Mouse (Mus musculus) kidney, adult 18-20 months (tissue): ENCODE data around the gene Sec23b.
A peak's percentile ranks its signal among the peaks of the same experiment; 100 is the strongest.
"Not testable (repeated sequence)": the region's sequence is repeated elsewhere in the genome, so short reads cannot be mapped to it uniquely, and the experiment has no call there.

Experiments used
- DNase-seq: peaks from one replicate; pipeline ENCODE4 v3.0.0; 2021

Gene Sec23b

DNA sequence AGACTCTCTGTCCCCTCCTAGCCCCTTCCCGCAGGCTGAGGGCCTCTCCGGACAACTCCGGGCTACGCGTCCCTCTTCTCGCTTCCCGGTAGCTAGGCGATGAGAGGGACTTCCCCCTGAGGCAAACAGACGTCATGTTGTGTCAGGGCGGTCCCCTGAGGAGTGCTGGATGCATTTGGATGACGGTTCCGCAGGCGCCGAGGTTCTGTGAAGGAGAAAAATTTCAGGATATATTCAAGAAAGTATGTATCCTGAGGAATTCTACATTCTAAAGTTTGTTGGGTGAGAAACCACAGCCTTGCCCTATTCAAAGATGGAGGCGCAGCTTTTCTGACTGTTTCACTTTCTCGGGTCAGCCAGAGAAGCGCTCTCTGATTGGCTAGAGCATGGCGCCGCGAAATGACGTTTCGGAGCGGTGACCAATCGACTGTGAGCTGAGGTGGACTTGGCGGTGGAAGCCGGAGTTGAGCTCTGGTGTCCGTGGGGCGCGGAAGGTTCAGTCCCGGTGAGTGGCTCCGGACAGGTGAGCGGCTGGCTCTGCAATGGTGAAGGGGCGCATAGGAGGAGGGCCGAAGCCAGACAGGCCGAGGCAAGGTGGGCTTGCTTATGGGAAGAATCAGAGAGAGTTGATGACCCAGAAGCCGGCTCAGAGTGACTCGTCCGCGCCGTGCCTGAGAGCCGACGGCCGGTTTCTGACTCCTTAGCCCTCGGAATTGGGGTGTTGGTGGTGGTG, at the start of gene Sec23b:
Sec23b (plus strand) TSS at position 410 of the 733 bp plus-strand sequence.
- peak; percentile 98 for DNase-seq

DNA sequence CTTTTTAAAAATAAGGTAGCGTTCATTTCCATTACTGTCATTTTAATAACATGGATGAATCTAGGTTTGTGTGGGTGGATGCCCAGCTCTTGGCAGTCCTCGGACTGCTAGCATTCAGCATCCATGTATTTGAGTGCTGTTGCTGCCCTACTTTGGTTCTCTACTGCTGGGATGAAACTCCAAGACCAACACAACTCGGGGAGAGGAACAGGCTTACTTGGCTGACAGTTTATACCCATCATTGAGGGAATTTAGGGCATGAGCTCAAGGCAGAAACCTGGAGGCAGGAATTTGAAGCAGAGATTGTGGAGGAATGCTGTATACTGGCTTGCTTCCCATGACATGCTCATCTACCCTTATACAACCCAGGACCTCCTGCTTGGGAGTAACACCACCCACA, 41.4 kb upstream of the Sec23b start:
- no peak for DNase-seq

DNA sequence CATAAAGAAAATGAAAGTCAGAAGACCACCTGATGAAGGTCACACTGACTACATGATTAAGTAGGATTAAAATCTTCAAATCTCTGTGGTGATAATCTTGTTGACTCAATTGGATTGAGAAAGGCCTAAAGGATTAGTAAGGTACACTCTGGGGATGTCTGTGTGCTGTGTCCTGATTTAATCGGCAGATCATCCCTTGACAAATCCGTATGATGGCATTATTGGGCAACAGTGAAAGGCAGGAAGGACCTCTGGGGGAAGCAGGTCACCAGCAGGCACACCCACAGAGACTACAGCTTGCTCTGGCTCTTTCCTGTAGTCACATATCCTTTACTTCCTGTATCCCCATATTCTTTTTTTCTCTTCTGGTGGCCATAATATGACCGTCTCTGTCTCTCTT, 36.3 kb upstream of the Sec23b start:
- no peak for DNase-seq

DNA sequence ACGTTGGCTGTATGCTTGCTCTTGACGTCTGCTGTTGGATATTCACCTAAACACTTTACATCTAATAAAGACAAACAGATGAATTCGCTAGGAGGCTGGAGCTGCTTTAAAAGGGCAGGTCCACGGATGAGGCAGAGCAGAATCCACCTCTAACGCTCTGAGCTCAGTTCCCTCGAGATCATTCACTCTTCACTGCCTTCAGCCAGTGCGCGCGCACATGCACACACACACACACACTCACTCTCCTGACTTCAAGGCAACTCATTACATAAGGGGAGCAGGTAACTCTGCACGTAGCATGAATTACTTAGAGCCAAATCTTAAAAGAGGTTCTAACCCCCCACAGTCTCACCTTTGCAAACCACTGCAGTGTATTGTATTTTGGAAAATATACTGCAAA, 30.2 kb upstream of the Sec23b start:
- no peak for DNase-seq

DNA sequence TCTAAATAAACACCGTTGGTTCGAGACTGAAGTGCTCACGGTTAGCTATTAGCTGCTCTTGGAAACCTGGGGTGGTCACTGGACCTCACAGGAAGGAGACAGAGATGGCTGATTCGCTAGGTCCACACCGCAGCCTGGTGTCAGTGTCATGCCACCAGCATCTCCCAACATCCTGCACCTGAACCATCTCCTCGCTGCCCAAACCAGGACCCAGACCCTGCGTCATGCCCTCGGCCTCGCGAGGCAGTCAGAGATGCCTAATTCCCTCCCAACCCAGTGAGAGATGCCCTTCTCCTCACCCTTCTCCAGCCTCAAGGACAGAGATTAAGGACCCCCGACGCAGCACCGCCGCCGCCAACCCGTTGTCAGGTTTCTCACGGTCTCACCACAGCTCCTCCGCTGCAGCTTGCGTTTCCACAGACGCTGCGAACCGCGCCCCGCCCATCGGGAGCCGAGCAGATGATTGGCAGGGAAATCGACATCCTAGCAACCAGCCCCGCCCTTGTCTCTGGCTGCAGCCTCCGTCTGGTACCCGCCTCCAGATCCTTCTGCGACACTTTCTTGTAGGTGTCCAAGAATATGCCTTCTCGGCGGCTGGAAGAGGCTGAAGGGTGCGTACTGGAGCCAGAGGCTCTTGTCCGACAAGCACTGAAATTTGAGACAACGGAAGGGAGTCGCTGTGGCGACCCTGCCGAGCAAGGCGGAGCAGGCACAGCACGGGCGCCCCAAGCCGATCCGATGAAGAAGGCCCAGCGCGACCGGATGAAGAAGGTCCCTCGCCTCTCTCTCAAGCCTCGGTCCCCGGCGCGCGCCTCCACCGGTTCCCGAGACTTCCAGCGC, 28.8 kb upstream of the Sec23b start, which contains the start of the genes Dzank1 and Polr3f:
Dzank1 (minus strand) TSS at position 434 of the 840 bp plus-strand sequence.
Polr3f (plus strand) TSS at position 738 of the 840 bp plus-strand sequence.
- peak; percentile 97 for DNase-seq

DNA sequence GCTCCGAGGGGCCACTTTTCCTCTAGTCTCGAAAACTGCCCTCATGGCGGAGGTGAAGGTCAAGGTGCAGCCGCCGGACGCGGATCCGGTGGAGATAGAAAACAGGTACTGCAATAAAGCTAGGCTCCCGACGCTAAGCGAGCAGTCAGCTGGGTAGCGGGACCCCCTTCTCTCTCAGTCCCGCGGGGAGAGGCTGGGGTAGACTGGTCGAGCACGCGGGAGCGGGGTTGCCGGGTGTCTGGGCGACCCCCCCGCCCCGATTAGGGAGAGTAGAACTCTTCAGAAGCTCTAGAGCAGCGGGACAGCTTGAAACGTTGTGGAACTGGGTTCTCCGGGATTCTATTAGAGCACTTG, 28.2 kb upstream of the Sec23b start:
- DNase-seq: no peak

DNA sequence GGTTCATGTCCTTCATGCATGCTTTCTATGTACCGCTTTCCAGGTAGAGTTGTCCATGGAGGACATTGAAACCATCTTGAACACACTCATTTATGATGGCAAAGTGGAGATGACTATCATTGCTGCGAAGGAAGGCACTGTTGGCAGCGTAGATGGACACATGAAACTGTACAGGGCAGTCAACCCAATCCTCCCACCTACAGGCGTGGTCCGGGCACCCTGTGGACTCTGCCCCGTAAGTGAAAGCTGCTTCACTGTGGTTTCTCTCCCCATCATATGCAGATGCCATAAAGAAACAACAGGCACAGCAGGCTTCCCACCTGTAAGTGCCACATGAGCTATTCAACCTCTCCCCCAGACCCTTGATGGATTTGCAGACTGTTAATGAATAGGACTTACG, 18.9 kb upstream of the Sec23b start:
- DNase-seq: peak; percentile 50

DNA sequence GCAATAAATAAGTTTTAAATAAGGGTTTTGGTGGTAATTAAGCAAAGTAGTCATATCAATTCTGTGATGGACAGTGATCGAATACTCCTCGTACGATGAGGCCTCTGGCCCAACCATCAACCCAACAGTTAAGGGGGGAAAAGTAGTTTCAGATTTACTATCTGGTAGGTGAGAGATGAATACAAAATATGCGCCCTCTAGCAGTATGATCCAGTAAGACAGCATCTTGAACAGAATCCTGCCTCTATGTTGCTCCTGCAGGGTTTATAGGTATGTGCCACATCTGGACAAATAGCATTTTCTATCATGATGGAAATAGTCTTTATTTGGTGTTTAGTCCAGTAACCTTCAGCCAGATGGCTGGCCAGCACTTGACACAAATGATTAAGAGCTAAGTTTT, 14.8 kb upstream of the Sec23b start:
- no peak for DNase-seq

DNA sequence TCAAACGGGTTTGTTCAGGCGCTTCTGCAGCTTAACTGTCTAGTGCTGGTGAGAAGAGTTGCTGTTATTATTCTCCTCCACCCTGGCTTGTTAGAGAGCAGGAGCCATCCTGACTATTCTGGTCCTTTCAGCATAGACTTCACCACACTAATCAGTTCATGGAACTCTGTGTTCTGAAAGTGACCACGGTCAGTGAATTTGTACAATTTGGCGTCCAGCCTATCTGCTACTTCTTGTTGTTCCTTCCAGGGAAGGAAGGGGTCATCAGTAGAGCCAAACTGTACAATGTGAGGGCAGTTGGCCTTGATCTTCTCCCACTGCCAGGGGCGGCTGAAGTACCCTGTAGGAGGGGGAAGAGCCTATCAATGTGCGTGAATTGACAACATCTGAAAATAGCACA, 12.4 kb upstream of the Sec23b start:
- DNase-seq: no peak

DNA sequence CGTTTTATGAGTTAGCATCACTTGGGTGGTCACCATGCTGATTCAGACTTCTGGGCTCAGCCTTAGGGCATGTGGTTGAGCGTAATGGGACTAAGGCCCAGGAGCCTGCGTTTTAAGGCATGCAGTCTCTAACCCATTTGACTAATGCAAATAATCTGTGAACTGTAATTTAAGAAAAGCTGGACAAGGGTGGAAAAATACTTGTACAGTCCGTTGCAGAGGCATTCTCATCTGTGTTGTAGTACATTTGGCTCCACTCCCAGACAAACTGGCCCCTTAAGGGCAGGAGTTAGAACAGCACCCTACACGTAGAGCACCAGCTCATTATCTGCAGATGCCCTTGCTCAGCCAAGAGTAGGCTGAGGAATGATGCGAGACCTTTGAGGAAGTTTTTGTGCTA, 11.4 kb upstream of the Sec23b start:
- DNase-seq: peak; percentile 64

DNA sequence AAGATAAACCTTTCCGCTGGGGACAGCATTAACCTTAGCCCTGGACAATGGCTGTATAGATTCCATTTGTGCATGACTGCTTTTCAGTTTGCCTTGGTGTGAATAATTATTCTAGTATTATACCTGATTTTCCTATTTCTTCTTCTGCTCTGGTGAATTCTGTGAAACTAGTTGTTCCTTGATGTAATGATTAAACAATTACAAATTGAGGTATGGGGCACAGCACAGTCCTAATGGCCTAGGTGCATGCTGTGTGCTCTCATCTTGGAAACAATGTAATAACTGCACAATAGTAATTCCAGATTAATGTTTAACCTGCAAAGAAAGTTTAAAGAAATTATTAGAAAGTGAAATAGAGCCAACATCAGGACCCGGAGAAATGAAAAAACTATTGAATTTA, 11.0 kb upstream of the Sec23b start:
- DNase-seq: no peak

DNA sequence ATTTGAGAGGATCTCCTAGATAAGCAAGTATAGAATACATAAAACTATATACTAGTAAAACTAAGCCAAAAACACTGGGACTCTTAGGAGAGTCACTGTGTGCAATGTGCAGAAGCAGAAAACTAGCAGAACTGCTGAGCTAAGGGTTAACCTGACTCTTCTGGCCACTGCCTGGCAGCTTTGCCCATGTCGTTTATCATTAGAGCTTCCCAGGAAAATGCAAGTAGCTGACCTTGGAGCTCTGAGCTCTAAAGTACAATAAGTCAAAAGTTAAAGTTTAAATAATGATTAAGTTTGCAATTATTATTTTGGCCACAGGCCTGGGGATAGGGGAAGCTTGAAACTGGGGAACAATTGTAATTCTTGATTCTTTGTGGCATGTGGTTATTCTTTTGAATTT, 10.5 kb upstream of the Sec23b start:
- DNase-seq: peak; percentile 32

DNA sequence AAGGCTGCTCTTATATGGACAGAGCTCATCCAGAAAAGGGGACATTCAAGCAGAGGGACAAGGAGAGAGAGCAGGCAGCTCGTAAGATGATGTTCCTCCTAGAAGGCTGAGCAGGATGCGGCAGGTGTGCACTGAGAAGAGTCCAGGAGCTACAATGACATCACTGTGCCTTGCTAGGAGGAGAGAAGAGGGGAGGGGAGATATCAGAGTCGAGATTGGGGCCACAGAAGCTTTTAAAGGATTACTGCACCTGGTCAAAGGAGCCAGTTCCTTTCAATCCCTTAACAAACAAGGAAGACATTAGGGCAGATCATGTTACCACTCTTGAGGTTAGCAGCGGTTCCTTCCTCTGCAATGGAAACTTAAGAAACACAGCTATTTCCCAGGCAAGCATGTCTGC, 8.5 kb upstream of the Sec23b start:
- DNase-seq: no peak

DNA sequence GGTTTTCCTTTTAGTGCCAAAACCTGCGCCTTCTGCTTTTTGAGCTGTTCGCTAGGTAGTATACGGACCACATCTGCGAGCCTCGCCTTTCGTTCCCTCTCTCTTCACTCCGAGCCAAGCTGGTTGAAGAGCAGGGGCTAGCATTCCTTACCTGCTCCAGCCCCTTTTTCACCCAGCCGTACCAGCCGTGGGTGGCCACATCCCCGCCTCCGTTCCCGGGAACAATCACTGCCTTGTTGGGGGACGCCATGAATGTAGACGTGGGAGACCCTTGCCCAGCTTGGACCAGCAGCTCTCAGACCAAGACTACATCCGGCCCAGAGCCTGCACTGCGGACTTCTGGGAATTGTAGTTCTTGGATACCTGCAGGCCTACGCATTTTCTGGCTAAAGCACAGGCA, 5.5 kb upstream of the Sec23b start, which contains the start of gene Rbbp9:
Rbbp9 (minus strand) TSS at position 341 of the 400 bp plus-strand sequence.
- DNase-seq: peak; percentile 77

DNA sequence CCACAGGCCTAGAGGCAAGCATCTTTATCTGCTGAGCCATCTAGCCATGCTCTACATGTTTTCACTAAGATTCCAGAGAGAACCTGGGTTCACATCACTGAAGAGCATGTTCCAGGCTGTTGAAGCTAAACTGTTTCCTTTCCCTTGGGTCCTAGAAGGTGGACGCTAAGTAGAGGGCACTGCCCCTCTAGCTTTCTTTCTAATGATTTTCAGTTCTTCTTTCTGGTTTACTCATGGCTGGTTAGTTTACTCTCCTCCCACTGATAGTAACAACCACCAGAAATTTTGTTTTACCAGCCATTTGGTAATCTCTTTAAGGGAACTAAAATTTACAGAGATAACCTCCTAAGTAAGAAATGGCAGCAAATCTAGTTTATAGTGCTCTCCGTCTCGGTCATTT, 2.1 kb upstream of the Sec23b start:
- DNase-seq: no peak

DNA sequence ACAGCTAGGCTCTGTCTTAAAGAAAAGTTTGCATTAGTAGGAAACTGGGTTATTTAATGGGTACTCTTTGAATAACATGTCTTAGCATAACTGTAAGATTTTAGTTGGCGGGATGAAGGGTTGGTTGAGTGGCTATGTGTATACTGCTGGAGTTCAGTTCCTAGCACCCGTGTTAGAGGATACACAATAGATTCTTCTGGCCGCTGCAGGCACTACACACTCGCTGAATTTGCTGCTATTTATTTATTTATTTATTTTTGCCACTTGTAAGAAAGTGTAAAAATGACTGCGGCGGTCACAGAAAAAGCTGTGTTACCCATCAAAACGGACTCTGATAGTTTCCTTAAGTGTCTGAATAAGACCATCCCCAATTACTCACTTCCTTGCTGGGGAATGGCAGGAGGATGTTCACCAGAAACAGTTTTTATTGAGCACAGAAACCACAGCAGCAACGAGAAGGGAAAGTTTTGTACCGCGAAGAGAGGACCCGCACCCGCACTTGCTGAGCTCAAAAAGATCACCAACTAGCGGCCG, 676 bp upstream of the Sec23b start:
- no peak for DNase-seq

DNA sequence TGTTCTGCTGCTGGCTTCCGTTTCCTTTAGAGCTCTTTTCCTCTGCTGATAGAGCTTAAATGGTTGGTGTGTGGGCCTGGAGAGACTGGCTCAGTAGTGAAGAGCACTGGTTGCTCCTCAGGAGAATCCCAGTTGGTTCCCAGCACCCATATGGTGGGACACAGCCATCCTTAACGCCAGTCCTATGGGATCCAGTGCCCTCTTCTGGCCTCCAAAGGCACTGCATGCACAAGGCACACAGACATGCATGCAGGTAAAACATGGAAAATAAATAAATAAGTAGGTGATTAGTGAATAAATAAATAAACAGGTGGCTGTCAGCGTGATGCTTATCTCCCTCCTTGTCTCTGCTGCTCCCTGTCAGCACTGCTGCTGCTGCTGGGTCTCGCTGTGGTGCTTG, 32.7 kb downstream of the Sec23b start:
- DNase-seq: no peak

DNA sequence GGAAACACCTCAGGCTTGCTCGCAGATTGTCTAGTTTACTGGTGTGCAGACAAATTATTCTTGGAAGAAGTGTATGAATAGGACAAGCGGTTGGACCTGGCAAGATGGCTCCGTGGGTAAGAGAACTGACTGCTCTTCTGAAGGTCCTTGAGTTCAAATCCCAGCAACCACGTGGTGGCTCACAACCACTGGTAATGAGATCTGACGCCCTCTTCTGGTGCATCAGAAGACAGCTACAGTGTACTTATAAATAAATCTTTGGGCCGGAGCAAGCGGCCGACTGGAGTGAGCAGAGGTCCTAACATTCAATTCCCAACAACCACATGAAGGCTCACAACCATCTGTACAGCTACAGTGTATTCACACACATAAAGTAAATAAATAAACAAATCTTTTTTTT, 37.0 kb downstream of the Sec23b start:
- DNase-seq: not testable (repeated sequence)

DNA sequence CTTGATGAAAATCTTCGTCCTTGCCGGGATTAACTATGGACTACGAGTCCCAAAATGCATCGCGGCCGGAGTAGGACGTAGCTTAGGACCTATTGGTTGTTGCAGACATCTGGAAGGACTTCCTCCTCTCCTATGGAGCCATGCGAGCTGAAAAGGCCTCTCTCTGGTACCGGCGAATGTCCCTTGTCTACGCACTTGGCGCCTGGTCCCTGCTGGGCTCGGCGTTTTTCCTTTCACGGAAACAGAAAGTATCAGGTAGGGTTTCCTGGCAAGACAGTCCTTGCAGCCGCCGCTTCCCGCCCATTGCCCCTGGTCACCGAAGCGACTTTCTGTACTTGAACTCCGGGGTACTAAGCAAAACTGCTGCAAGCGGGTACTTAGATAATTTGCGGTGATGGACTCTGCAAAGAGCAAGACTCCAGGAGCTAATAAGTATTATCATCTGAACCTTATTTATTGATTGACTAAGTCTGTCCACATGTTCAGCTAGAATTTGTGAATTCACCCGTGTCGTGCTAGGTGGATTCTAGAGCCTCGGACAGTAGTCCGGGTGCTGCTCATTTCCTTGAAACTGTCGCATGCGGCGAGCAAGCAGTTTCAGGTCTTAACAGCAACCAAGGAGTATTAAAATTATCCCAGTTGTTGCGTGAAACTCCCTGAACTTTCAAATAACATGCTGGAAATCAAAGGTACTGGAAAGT, 38.1 kb downstream of the Sec23b start, which contains the start of gene Smim26:
Smim26 (plus strand) TSS at position 104 of the 701 bp plus-strand sequence.
- peak; percentile 84 for DNase-seq

DNA sequence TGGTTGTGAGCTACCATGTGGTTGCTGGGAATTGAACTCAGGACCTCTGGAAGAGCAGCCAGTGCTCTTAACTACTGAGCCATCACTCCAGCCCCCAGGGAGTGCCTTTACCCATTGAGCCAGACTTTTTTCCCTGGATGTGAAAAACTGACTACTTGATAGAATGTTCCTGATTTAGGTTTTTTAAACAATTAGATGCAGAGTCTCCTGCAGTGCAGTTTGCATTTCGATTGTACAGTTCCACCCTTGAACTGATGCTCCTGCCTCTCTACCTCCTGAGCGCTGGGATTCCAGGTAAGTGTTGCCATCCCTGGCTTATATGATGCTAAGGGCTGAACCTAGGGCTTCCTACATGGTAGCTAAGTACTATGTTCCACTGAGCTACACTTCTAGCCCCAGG, 42.0 kb downstream of the Sec23b start:
- no peak for DNase-seq

DNA sequence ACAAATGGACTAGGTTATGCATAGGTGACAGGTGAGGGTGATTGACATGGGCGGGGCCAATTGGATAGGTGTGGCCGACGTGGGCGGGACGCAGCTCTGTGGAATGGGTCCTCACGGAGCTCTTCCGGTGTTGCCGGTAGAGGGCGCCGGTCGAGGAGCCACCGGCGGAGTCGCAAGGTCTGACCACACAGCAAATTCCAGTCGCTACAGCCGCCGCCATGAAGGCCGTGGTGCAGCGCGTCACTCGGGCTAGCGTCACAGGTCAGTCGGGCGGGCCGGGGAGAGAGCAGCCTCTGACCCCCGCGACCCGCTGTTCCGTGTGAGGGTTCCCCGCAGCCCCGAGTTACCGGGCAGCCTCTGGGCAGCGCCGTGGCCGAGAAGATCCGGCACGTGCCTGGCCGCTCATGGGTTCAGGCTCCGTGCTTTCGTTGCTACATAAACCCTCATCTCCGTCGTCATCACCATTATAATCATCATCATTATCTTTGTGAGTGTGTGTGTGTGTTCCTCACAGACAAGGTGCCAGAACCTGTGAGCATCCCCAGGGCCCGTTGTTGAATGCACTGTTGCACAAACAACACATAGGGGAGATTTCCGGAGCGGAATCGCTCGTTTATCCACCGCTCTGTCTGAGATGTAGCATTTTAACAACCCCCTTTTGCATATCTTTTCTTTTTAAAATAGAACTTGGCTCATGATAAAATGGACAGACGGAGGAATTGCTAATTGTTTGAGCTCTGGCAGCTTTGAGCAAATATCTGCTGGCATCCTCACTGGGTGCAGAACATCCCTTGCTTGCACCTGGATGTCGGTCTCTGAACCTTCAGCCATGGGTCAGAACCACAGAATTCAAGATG, 44.0 kb downstream of the Sec23b start, which contains the start of gene Dtd1:
Dtd1 (plus strand) TSS at position 67 of the 857 bp plus-strand sequence.
- DNase-seq: peak; percentile 93

DNA sequence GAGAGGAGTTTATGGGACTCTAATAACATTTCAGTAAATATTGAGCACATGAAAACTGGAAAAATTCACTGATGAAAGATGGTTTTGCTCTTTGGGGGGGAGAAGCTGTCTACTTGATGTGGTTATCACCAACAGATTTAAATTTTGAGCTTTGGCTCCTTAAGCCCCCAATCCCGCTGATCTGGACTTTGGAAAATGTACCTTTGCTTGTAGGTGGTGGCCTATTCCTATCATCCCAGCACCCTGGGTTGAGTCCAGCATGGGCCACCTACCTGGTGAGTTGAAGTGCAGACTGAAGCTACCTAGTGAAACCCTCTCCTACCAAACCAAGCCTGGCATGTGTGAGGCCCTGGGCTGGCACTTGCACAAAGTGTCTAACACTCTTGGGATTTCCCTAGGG, 45.5 kb downstream of the Sec23b start:
- DNase-seq: no peak
